Mouse (Mus musculus): Measurements from ENCODE around the gene Ggta1. TPM values are rescaled to one million over a fixed set of nuclear protein-coding genes. Genes with fewer than 3 reads are reported as not detected.
A peak's percentile ranks its signal among the peaks of the same experiment; 100 is the strongest.

Ggta1 gene
- polyA plus RNA-seq, 1 experiment = 0.68 TPM

- Histone ChIP-seq H3K4me1 (ENCODE audit: control insufficient read depth, insufficient read depth, low read length) (peaks cover 16% of the 10 kb centered on the region), H3K27ac (ENCODE audit: control insufficient read depth, insufficient read depth, low read depth, low read length) (no peak overlapping the region), H3K36me3 (ENCODE audit: control insufficient read depth, insufficient read depth, low read length) (no peaks in the 10 kb centered on the region), H3K27me3 (ENCODE audit: control insufficient read depth, insufficient read depth, low read length) (no peaks in the 10 kb centered on the region), H3K4me3 (ENCODE audit: control insufficient read depth, low read depth, low read length) (no peak overlapping the region)
- TF ChIP-seq POLR2A (IDR thresholded peaks at IDR 0.05; ENCODE audit: control insufficient read depth, low read depth, low read length) = no peak
- no peak for TF ChIP-seq CTCF (IDR thresholded peaks at IDR 0.05; ENCODE audit: control insufficient read depth, insufficient read depth, insufficient replicate concordance, low read depth, low read length)
These were observed 17.4 kb downstream of the Ggta1 start for GRCm38 (mm10) chr2:35445610-35446009.

DNA sequence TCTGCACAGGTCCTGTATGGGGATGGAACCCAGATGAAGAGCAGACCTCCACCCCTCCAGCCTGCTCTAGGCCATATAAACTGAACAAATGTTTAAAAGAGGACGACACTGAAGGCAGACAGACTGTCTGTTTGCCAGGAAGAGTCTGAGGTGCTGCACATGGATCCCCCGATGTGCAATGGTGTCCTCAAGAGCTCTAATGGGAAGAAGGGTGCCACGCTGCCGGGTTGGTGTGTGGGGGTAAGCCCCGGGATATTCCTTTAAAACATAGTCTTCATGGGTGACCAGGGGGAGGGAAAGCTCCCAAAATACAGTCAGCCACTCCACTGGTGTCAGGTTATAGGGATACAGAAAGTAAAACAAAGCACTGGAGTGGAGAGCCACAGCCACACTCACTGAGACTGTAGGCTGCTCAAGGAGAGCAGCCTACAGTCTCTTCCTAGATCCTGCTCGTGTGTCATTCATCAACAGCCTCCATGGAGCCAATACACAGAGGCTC lies 18.2 kb downstream of the Ggta1 start:
- H3K27ac ChIP-seq (ENCODE audit: control insufficient read depth, insufficient read depth, low read depth, low read length) = peak overlapping the region; percentile 69
- peaks cover 16% of the 10 kb centered on the region for H3K4me1 ChIP-seq (ENCODE audit: control insufficient read depth, insufficient read depth, low read length)
- TF ChIP-seq POLR2A (IDR thresholded peaks at IDR 0.05; ENCODE audit: control insufficient read depth, low read depth, low read length) (no peak), CTCF (IDR thresholded peaks at IDR 0.05; ENCODE audit: control insufficient read depth, insufficient read depth, insufficient replicate concordance, low read depth, low read length) (no peak)
- no peaks in the 10 kb centered on the region for H3K27me3 ChIP-seq (ENCODE audit: control insufficient read depth, insufficient read depth, low read length)
- H3K36me3 ChIP-seq (ENCODE audit: control insufficient read depth, insufficient read depth, low read length) = no peaks in the 10 kb centered on the region
- H3K4me3 ChIP-seq (ENCODE audit: control insufficient read depth, low read depth, low read length) = no peak overlapping the region

- no peak for TF ChIP-seq CTCF (IDR thresholded peaks at IDR 0.05; ENCODE audit: control insufficient read depth, insufficient read depth, insufficient replicate concordance, low read depth, low read length)
- no peak for TF ChIP-seq POLR2A (IDR thresholded peaks at IDR 0.05; ENCODE audit: control insufficient read depth, low read depth, low read length)
- Histone ChIP-seq H3K36me3 (ENCODE audit: control insufficient read depth, insufficient read depth, low read length) (no peaks in the 10 kb centered on the region), H3K27ac (ENCODE audit: control insufficient read depth, insufficient read depth, low read depth, low read length) (peak overlapping the region; percentile 69), H3K4me3 (ENCODE audit: control insufficient read depth, low read depth, low read length) (no peak overlapping the region), H3K27me3 (ENCODE audit: control insufficient read depth, insufficient read depth, low read length) (no peaks in the 10 kb centered on the region), H3K4me1 (ENCODE audit: control insufficient read depth, insufficient read depth, low read length) (peaks cover 16% of the 10 kb centered on the region)
These were observed 18.9 kb downstream of the Ggta1 start for GRCm38 (mm10) chr2:35443981-35444763.

DNA sequence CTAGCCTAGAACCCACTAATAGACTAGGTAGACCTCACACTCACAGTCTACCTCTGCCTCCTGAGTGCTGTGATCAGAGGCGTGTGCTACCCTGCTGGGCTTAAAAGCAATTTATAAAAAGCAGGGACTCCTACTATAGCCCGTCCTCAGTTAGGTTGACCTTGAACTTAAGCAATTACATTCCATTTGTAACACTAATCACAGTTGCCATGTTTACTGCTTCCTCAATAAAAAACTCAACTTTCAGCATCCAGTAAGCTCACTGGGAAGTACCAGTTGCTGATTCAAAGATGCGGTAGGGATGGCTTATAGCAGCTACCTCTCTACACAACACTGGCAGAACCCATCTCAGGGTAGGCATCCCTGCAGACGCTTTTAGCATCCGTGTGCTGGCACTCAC lies 19.7 kb downstream of the Ggta1 start:
- Histone ChIP-seq H3K27me3 (ENCODE audit: control insufficient read depth, insufficient read depth, low read length) (no peaks in the 10 kb centered on the region), H3K27ac (ENCODE audit: control insufficient read depth, insufficient read depth, low read depth, low read length) (no peak overlapping the region; the same call in 1 of the 2 replicates), H3K36me3 (ENCODE audit: control insufficient read depth, insufficient read depth, low read length) (no peaks in the 10 kb centered on the region), H3K4me3 (ENCODE audit: control insufficient read depth, low read depth, low read length) (no peak overlapping the region), H3K4me1 (ENCODE audit: control insufficient read depth, insufficient read depth, low read length) (peaks cover 16% of the 10 kb centered on the region)
- TF ChIP-seq CTCF (IDR thresholded peaks at IDR 0.05; ENCODE audit: control insufficient read depth, insufficient read depth, insufficient replicate concordance, low read depth, low read length) (no peak), POLR2A (IDR thresholded peaks at IDR 0.05; ENCODE audit: control insufficient read depth, low read depth, low read length) (no peak)

- no peak for TF ChIP-seq CTCF (IDR thresholded peaks at IDR 0.05; ENCODE audit: control insufficient read depth, insufficient read depth, insufficient replicate concordance, low read depth, low read length)
- TF ChIP-seq POLR2A (IDR thresholded peaks at IDR 0.05; ENCODE audit: control insufficient read depth, low read depth, low read length) = no peak
- H3K36me3 ChIP-seq (ENCODE audit: control insufficient read depth, insufficient read depth, low read length) = no peaks in the 10 kb centered on the region
- no peaks in the 10 kb centered on the region for H3K27me3 ChIP-seq (ENCODE audit: control insufficient read depth, insufficient read depth, low read length)
- no peak overlapping the region for H3K4me3 ChIP-seq (ENCODE audit: control insufficient read depth, low read depth, low read length)
- H3K27ac ChIP-seq (ENCODE audit: control insufficient read depth, insufficient read depth, low read depth, low read length) = no peak overlapping the region
- H3K4me1 ChIP-seq (ENCODE audit: control insufficient read depth, insufficient read depth, low read length) = peaks cover 14% of the 10 kb centered on the region
These were observed 21.0 kb downstream of the Ggta1 start for GRCm38 (mm10) chr2:35442079-35442478.

DNA sequence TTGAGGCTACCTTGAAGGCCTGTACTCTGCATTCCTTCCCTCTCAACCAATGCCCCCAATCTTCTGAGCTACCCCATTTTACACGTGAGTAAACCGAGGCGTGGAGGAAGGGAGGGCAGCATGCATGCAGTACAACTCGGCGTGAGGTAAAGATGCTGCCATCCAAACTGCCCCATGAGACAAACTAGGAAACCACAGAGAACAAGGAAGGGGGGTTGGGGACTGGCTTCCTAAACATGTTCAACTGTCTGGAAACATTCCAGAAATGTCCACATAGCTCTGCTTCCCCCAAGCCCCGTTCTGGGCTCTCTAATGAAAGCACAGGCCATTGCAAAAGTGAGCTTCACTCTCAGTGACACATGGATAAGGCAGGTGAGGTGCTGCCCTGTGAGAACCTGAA lies 21.6 kb downstream of the Ggta1 start:
- no peak overlapping the region; the same call in 1 of the 2 replicates for H3K27ac ChIP-seq (ENCODE audit: control insufficient read depth, insufficient read depth, low read depth, low read length)
- H3K36me3 ChIP-seq (ENCODE audit: control insufficient read depth, insufficient read depth, low read length) = no peaks in the 10 kb centered on the region
- H3K4me1 ChIP-seq (ENCODE audit: control insufficient read depth, insufficient read depth, low read length) = peaks cover 7% of the 10 kb centered on the region
- TF ChIP-seq CTCF (IDR thresholded peaks at IDR 0.05; ENCODE audit: control insufficient read depth, insufficient read depth, insufficient replicate concordance, low read depth, low read length) (no peak), POLR2A (IDR thresholded peaks at IDR 0.05; ENCODE audit: control insufficient read depth, low read depth, low read length) (no peak)
- H3K4me3 ChIP-seq (ENCODE audit: control insufficient read depth, low read depth, low read length) = no peak overlapping the region
- H3K27me3 ChIP-seq (ENCODE audit: control insufficient read depth, insufficient read depth, low read length) = no peaks in the 10 kb centered on the region

- TF ChIP-seq CTCF (IDR thresholded peaks at IDR 0.05; ENCODE audit: control insufficient read depth, insufficient read depth, insufficient replicate concordance, low read depth, low read length) (no peak), POLR2A (IDR thresholded peaks at IDR 0.05; ENCODE audit: control insufficient read depth, low read depth, low read length) (no peak)
- Histone ChIP-seq H3K4me3 (ENCODE audit: control insufficient read depth, low read depth, low read length) (no peak overlapping the region), H3K36me3 (ENCODE audit: control insufficient read depth, insufficient read depth, low read length) (no peaks in the 10 kb centered on the region)
These were observed 22.6 kb downstream of the Ggta1 start for GRCm38 (mm10) chr2:35440480-35440879.

More at GRCm38 (mm10) chr2:35440480-35440879, 22.6 kb downstream of the Ggta1 start:
- Histone ChIP-seq H3K4me1 (ENCODE audit: control insufficient read depth, insufficient read depth, low read length) (no peaks in the 10 kb centered on the region; the same call in 1 of the 2 replicates), H3K27me3 (ENCODE audit: control insufficient read depth, insufficient read depth, low read length) (no peaks in the 10 kb centered on the region), H3K27ac (ENCODE audit: control insufficient read depth, insufficient read depth, low read depth, low read length) (peak overlapping the region; percentile 9; the same call in 1 of the 2 replicates)
